Mouse (Mus musculus) myocyte (in vitro differentiated cells): Measurements from ENCODE around the gene Lrrc36.

Experiments
- CEBPB ChIP-seq: IDR thresholded peaks from 2 replicates; pipeline ENCODE4 v1.6.1; 2011; ENCODE audit warnings: mild to moderate bottlenecking, moderate library complexity; ENCODE audit not compliant: poor library complexity, insufficient read depth, severe bottlenecking
- E2F4 ChIP-seq: IDR thresholded peaks from one replicate; pipeline ENCODE4 v1.6.1; 2011; ENCODE audit warnings: mild to moderate bottlenecking, control low read depth, moderate library complexity; ENCODE audit not compliant: insufficient read depth
- MAX ChIP-seq: IDR thresholded peaks from one replicate; pipeline ENCODE4 v1.6.1; 2011; ENCODE audit warnings: low read depth, mild to moderate bottlenecking, control low read depth
- MYOD1 ChIP-seq, 3 experiments: IDR thresholded peaks; one replicate each; pipeline ENCODE4 v1.6.1; 2011; ENCODE audit warnings: control low read depth in 2 of 3, low read depth in 2 of 3, mild to moderate bottlenecking in 2 of 3, moderate library complexity in 1 of 3; ENCODE audit not compliant: insufficient read length in 2 of 3, control insufficient read depth in 1 of 3
- MYOG ChIP-seq, 3 experiments: IDR thresholded peaks; one replicate each; pipeline ENCODE4 v1.6.1; 2011; ENCODE audit warnings: control low read depth in 2 of 3, low read depth in 2 of 3, mild to moderate bottlenecking in 2 of 3; ENCODE audit not compliant: insufficient read length in 2 of 3, control insufficient read depth in 1 of 3, insufficient read depth in 1 of 3
- POLR2A ChIP-seq: IDR thresholded peaks from one replicate; pipeline ENCODE4 v1.6.1; 2011; ENCODE audit warnings: low read depth, mild to moderate bottlenecking, control low read depth, moderate library complexity; ENCODE audit not compliant: insufficient read length
- POLR2AphosphoS2 ChIP-seq: IDR thresholded peaks from one replicate; pipeline ENCODE4 v1.6.1; 2011; ENCODE audit warnings: low read depth, control low read depth; ENCODE audit not compliant: insufficient read length
- REST ChIP-seq: IDR thresholded peaks from one replicate; pipeline ENCODE4 v1.6.1; 2011; ENCODE audit warnings: mild to moderate bottlenecking, control low read depth, moderate library complexity; ENCODE audit not compliant: insufficient read depth, insufficient read length
- SRF ChIP-seq: IDR thresholded peaks from one replicate; pipeline ENCODE4 v1.6.1; 2011; ENCODE audit warnings: low read depth; ENCODE audit not compliant: control insufficient read depth, insufficient read length
- TCF12 ChIP-seq: IDR thresholded peaks from one replicate; pipeline ENCODE4 v1.6.1; 2011; ENCODE audit warnings: mild to moderate bottlenecking, control low read depth; ENCODE audit not compliant: poor library complexity, insufficient read depth, severe bottlenecking
- TCF3 ChIP-seq: IDR thresholded peaks from one replicate; pipeline ENCODE4 v1.6.1; 2011; ENCODE audit warnings: low read depth, control low read depth; ENCODE audit not compliant: insufficient read length
- USF1 ChIP-seq: IDR thresholded peaks from one replicate; pipeline ENCODE4 v1.6.1; 2011; ENCODE audit warnings: low read depth, mild to moderate bottlenecking, control low read depth, moderate library complexity

- TF ChIP-seq E2F4 (no peak), POLR2A (no peak), USF1 (no peak), TCF3 (no peak), MAX (no peak), TCF12 (no peak), POLR2AphosphoS2 (no peak), MYOG (IDR thresholded peaks at IDR 0.05; ENCODE audit: control insufficient read depth in 1 of 3, insufficient read depth in 1 of 3, insufficient read length in 2 of 3, low read depth in 2 of 3) (peak in 1 of 3 experiments; percentile 33), SRF (no peak), MYOD1 (IDR thresholded peaks at IDR 0.05; ENCODE audit: control insufficient read depth in 1 of 3, insufficient read length in 2 of 3, low read depth in 2 of 3) (no peak), CEBPB (no peak), REST (no peak)
Measured at GRCm38 (mm10) chr8:105378673-105379072, 34.7 kb upstream of the Lrrc36 start.
